Mouse (Mus musculus): Measurements from ENCODE around the gene Scgb1b11. TPM values are rescaled to one million over a fixed set of nuclear protein-coding genes. Genes with fewer than 3 reads are reported as not detected.
"Not testable (repeated sequence)": the region's sequence is repeated elsewhere in the genome, so short reads cannot be mapped to it uniquely, and the experiment has no call there.

Scgb1b11 gene
- not detected in 2 replicates for polyA plus RNA-seq (2014; fragmentation: Nextera tagmentation; extraction: Ambion mirVana)

GRCm38 (mm10) chr7:32222540-32222939, at the start of gene Scgb1b11:
Gene Scgb1b11, plus strand, starts transcription at chr7:32222840.
- H3K4me1 ChIP-seq (replicated peaks; ENCODE audit: control insufficient read depth, insufficient read depth, low read length); H3K27me3 ChIP-seq (ENCODE audit: control insufficient read depth, insufficient read depth, low read length); DNase-seq (ENCODE audit: low spot score); H3K9me3 ChIP-seq (ENCODE audit: control insufficient read depth, low read length); H3K4me2 ChIP-seq (replicated peaks); H3K36me3 ChIP-seq (replicated peaks; ENCODE audit: control insufficient read depth, insufficient read depth); H3K9ac ChIP-seq; ATAC-seq (ENCODE audit: low FRiP score); H3K4me3 ChIP-seq (replicated peaks; ENCODE audit: low read length); H3K27ac ChIP-seq: not testable (repeated sequence)
- WGBS: no CpG with 5 or more reads among the region's 2 CpGs

- H3K9me3 ChIP-seq (ENCODE audit: control insufficient read depth, low read length); DNase-seq (ENCODE audit: low spot score); H3K36me3 ChIP-seq (replicated peaks; ENCODE audit: control insufficient read depth, insufficient read depth); H3K4me3 ChIP-seq (replicated peaks; ENCODE audit: low read length); H3K27me3 ChIP-seq (ENCODE audit: control insufficient read depth, insufficient read depth, low read length); H3K4me1 ChIP-seq (replicated peaks; ENCODE audit: control insufficient read depth, insufficient read depth, low read length); ATAC-seq (ENCODE audit: low FRiP score); H3K4me2 ChIP-seq (replicated peaks); H3K9ac ChIP-seq; H3K27ac ChIP-seq: not testable (repeated sequence)
- 89% methylated on average over 2 of the region's 2 CpGs for WGBS
These were observed 11.6 kb upstream of the Scgb1b11 start, which contains the start of gene Scgb2b11 for GRCm38 (mm10) chr7:32211045-32211444. Gene Scgb2b11, minus strand, starts transcription at chr7:32211145.

Other genes starting within 250 kb of the Scgb1b11 start
- not detected in 2 replicates for gene Scgb1b10, start 122.0 kb upstream of the Scgb1b11 start, polyA plus RNA-seq (2014; fragmentation: Nextera tagmentation; extraction: Ambion mirVana)
- gene Scgb2b11, start 11.7 kb upstream of the Scgb1b11 start, polyA plus RNA-seq (2014; fragmentation: Nextera tagmentation; extraction: Ambion mirVana): not detected in 2 replicates
- gene Scgb2b12, start 104.4 kb downstream of the Scgb1b11 start, polyA plus RNA-seq (2014; fragmentation: Nextera tagmentation; extraction: Ambion mirVana): not detected in 2 replicates
- gene Scgb1b12, start 111.3 kb downstream of the Scgb1b11 start, polyA plus RNA-seq (2014; fragmentation: Nextera tagmentation; extraction: Ambion mirVana): not detected in 2 replicates
- not detected in 2 replicates for gene Scgb1b29, start 218.7 kb downstream of the Scgb1b11 start, polyA plus RNA-seq (2014; fragmentation: Nextera tagmentation; extraction: Ambion mirVana)